In the genomic region with DNA sequence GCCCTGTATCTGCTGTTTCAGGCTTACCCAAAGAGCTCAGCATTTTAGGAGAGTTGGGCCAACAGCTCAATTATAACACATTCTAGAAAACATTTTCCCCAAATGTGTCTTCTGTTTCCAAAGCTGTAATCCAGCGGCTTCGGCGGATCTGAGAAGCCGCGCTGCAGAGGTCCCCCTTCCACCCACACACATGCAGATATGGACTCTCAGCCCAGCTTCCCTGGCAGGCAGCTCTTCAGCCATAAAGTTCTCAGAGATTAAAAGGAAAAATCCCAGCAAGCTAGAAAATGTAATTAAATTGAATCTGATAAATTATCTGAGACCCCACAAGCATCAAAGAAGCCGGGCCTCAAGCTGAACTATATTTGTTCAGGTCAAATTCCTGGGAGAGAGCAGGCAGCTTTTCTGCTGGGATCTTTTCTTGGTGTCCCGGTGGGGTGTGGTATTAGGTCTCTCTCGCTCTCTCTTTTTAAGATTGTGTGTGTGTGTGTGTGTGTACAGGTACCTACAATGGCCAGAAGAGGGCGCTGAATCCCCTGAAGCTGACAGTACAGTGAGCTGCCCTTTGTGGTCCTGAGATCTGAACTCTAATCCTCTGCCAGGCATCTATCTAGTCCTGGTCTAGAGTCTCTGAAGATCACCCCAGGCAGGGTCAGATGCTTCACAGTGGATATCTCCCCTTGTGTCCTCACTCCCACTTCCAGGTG, we compare ENCODE assay signal across 14 mouse cellular contexts.
DNase-seq lines count a peak whose midpoint lies in the region; ATAC-seq and TF ChIP-seq lines count a peak whose summit lies in the region.
"Had no signal": no experiment of that assay in that cellular context is flagged by ENCODE, and none has a peak within 500 bp of the region (broad histone marks: within the 10 kb centered on the region; RNA-seq: fewer than 3 reads in every experiment).

No protein-coding gene starts in this region.

- H3K27ac ChIP-seq in kidney, embryonic 16.5 days (ENCODE audit: low read length) = peak overlapping the region; percentile 71
- peak overlapping the region; percentile 89 for H3K27ac ChIP-seq in midbrain, embryonic 10.5 days (replicated peaks)
- H3K27ac ChIP-seq in midbrain, embryonic 11.5 days (ENCODE audit: low read depth, low read length) = no peak overlapping the region
- no peak overlapping the region for H3K27ac ChIP-seq in ES-E14 (ENCODE audit: insufficient read depth, low read depth, low read length, poor library complexity, severe bottlenecking)
- H3K27ac ChIP-seq in limb, embryonic 10.5 days = peak overlapping the region; percentile 46; the same call in 1 of the 2 replicates
- H3K27ac ChIP-seq: hindbrain, postnatal 0 days had no signal

- 51% methylated on average over 9 of the region's 9 CpGs for WGBS in kidney, embryonic 16.5 days
- 90% methylated on average over 9 of the region's 9 CpGs for WGBS in midbrain, embryonic 10.5 days
- WGBS in midbrain, embryonic 11.5 days = 84% methylated on average over 9 of the region's 9 CpGs
- 83% methylated on average over 9 of the region's 9 CpGs for WGBS in limb, embryonic 10.5 days

- ATAC-seq in kidney, embryonic 16.5 days (ENCODE audit: low FRiP score, low TSS enrichment) = no peak
- no peak for ATAC-seq in midbrain, embryonic 11.5 days (ENCODE audit: low FRiP score)
- ATAC-seq: hindbrain, postnatal 0 days had no signal

- DNase-seq in kidney, adult 9 months = no peak
- no peak for DNase-seq in midbrain, embryonic 10.5 days (ENCODE audit: low spot score)
- DNase-seq in midbrain, embryonic 11.5 days (ENCODE audit: low spot score, missing footprints) = no peak
- DNase-seq in ES-E14 (ENCODE audit: low read depth, low spot score) = no peak
- no peak for DNase-seq in limb, embryonic 10.5 days (ENCODE audit: low spot score)
- DNase-seq in embryo, embryonic 9.5 days (ENCODE audit: extremely low spot score) = no peak
- no peak for DNase-seq in spleen, adult 12 weeks (ENCODE audit: low spot score)
- DNase-seq: adrenal gland, postnatal 25 days; heart, adult 11 months; layer of hippocampus, postnatal 36 days; lung, adult 18-20 months; right cerebral cortex, postnatal 4 days had no signal

- peaks cover 33% of the 10 kb centered on the region for H3K4me1 ChIP-seq in kidney, embryonic 16.5 days (ENCODE audit: insufficient read depth, low read length)
- peaks cover 40% of the 10 kb centered on the region for H3K4me1 ChIP-seq in midbrain, embryonic 10.5 days
- H3K4me1 ChIP-seq in midbrain, embryonic 11.5 days (ENCODE audit: control insufficient read depth, insufficient read depth, low read length) = peaks cover 19% of the 10 kb centered on the region
- H3K4me1 ChIP-seq in ES-E14 (ENCODE audit: control insufficient read depth in 2 of 2, insufficient read depth in 2 of 2, low read length in 2 of 2, poor library complexity in 1 of 2) = no peaks in the 10 kb centered on the region
- peaks cover 37% of the 10 kb centered on the region for H3K4me1 ChIP-seq in limb, embryonic 10.5 days

- no peak overlapping the region for H3K9ac ChIP-seq in kidney, embryonic 16.5 days (replicated peaks; ENCODE audit: low read length)
- no peak overlapping the region for H3K9ac ChIP-seq in midbrain, embryonic 11.5 days (ENCODE audit: low read length)
- no peak overlapping the region for H3K9ac ChIP-seq in ES-E14 (ENCODE audit: insufficient read depth, low read depth, low read length, poor library complexity, severe bottlenecking)

- no peaks in the 10 kb centered on the region for H3K9me3 ChIP-seq in kidney, embryonic 16.5 days (ENCODE audit: low read length)
- no peaks in the 10 kb centered on the region for H3K9me3 ChIP-seq in midbrain, embryonic 10.5 days (replicated peaks)
- no peaks in the 10 kb centered on the region for H3K9me3 ChIP-seq in midbrain, embryonic 11.5 days (ENCODE audit: control insufficient read depth, low read length)
- H3K9me3 ChIP-seq in ES-E14 (ENCODE audit: control insufficient read depth, insufficient read depth, low read depth, low read length) = no peaks in the 10 kb centered on the region
- no peaks in the 10 kb centered on the region for H3K9me3 ChIP-seq in limb, embryonic 10.5 days (replicated peaks)

- H3K4me3 ChIP-seq in kidney, embryonic 16.5 days (ENCODE audit: low read length) = no peak overlapping the region
- no peak overlapping the region for H3K4me3 ChIP-seq in midbrain, embryonic 10.5 days
- no peak overlapping the region for H3K4me3 ChIP-seq in midbrain, embryonic 11.5 days (ENCODE audit: low read depth, low read length)
- H3K4me3 ChIP-seq in ES-E14 (ENCODE audit: insufficient read depth in 1 of 2, low read depth in 1 of 2, low read length in 2 of 2, poor library complexity in 1 of 2, severe bottlenecking in 1 of 2) = no peak overlapping the region
- no peak overlapping the region for H3K4me3 ChIP-seq in limb, embryonic 10.5 days

- in situ Hi-C loops in ES-E14 (cut with MboI; ENCODE audit: low sequenced_read_pairs in 2 of 2, unreplicated experiment in 2 of 2) = no loop called here

- H3K4me2 ChIP-seq in kidney, embryonic 16.5 days (replicated peaks; ENCODE audit: low read depth, low read length) = no peak overlapping the region
- H3K4me2 ChIP-seq in midbrain, embryonic 11.5 days = no peak overlapping the region

- H3K36me3 ChIP-seq in kidney, embryonic 16.5 days (ENCODE audit: insufficient read depth, low read length) = peaks cover 6% of the 10 kb centered on the region; the same call in 1 of the 2 replicates
- peaks cover 90% of the 10 kb centered on the region for H3K36me3 ChIP-seq in midbrain, embryonic 10.5 days
- 0 out of 2 replicates have a peak, but pooled peaks cover 5% of the 10 kb centered on the region for H3K36me3 ChIP-seq in midbrain, embryonic 11.5 days (ENCODE audit: control insufficient read depth, insufficient read depth, low read length)
- H3K36me3 ChIP-seq in ES-E14 (ENCODE audit: control insufficient read depth, insufficient read depth, low read length, poor library complexity, severe bottlenecking) = no peaks in the 10 kb centered on the region
- H3K36me3 ChIP-seq in limb, embryonic 10.5 days = no peaks in the 10 kb centered on the region

- H3K27me3 ChIP-seq in kidney, embryonic 16.5 days (ENCODE audit: insufficient read depth, low read length) = no peaks in the 10 kb centered on the region
- peaks cover 33% of the 10 kb centered on the region for H3K27me3 ChIP-seq in midbrain, embryonic 10.5 days (ENCODE audit: low read depth, poor library complexity, severe bottlenecking)
- no peaks in the 10 kb centered on the region for H3K27me3 ChIP-seq in midbrain, embryonic 11.5 days (ENCODE audit: control insufficient read depth, insufficient read depth, low read length)
- H3K27me3 ChIP-seq in limb, embryonic 10.5 days (ENCODE audit: low read depth, poor library complexity, severe bottlenecking) = no peaks in the 10 kb centered on the region

TF ChIP-seq in ES-E14, 5 proteins besides CTCF, POLR2A, EP300 and RAD21:
- TF ChIP-seq ZC3H11A (IDR thresholded peaks at IDR 0.05; ENCODE audit: borderline replicate concordance, low read depth, low read length) (0 out of 2 replicates have a peak, but pooled peaks have one; percentile 4), HCFC1 (IDR thresholded peaks at IDR 0.05; ENCODE audit: borderline replicate concordance, insufficient read depth, low read length) (no peak), CHD2 (IDR thresholded peaks at IDR 0.05; ENCODE audit: low read depth, low read length) (no peak)

Comparison
In these comparisons a context has a peak if more than half of its experiments do, and no peak if none do; other contexts are left out.
1. H3K27ac ChIP-seq: peak in kidney, embryonic 16.5 days (single experiment), midbrain, embryonic 10.5 days (single experiment) and limb, embryonic 10.5 days (single experiment); none in midbrain, embryonic 11.5 days (single experiment) and ES-E14 (single experiment).